Mouse (Mus musculus) 3T3-L1 (cell line): Measurements from ENCODE around the gene Zfp300.

Experiments used
- DNase-seq: peaks from one replicate; pipeline ENCODE4 v3.0.0-alpha.2; 2015; ENCODE audit warnings: low read depth, low spot score

The Zfp300 gene

GRCm38 (mm10) chrX:21088983-21089866 is at the start of gene Zfp300:
Gene Zfp300 (minus strand): TSS chrX:21089527.
- DNase-seq: peak; percentile 89

GRCm38 (mm10) chrX:21115520-21115919 is 26.2 kb upstream of the Zfp300 start, which contains the start of gene Ssxa1:
Gene Ssxa1 (plus strand): TSS chrX:21115820.
- no peak for DNase-seq

- DNase-seq: no peak
Observed at GRCm38 (mm10) chrX:21089867-21090239, 526 bp upstream of the Zfp300 start.

- DNase-seq: peak; percentile 14
Observed at GRCm38 (mm10) chrX:21088645-21088982, 713 bp downstream of the Zfp300 start.

- no peak for DNase-seq
Observed at GRCm38 (mm10) chrX:21068106-21068505, 21.2 kb downstream of the Zfp300 start, which contains the start of gene Spaca5. Gene Spaca5 (plus strand): TSS chrX:21068406.

GRCm38 (mm10) chrX:21062544-21062890 is 26.8 kb downstream of the Zfp300 start:
- DNase-seq: no peak

GRCm38 (mm10) chrX:21061866-21062543 is 27.3 kb downstream of the Zfp300 start, which contains the start of gene Zfp182:
Gene Zfp182 (minus strand): TSS chrX:21062316.
- peak; percentile 93 for DNase-seq

- no peak for DNase-seq
Observed at GRCm38 (mm10) chrX:21061460-21061859, 27.9 kb downstream of the Zfp300 start.
